In genomic region chr11:102185677-102186076, GRCm38 (mm10) we compare ENCODE assay signal across 1 mouse cellular context.
TF ChIP-seq lines count a peak whose summit lies in the region.

No protein-coding gene starts in this region.

TF ChIP-seq in CH12.LX, 34 proteins besides CTCF, POLR2A, EP300 and RAD21:
- TF ChIP-seq TBP (conservative IDR thresholded peaks at IDR 0.05; ENCODE audit: low read depth, low read length) (no peak), ZNF384 (IDR thresholded peaks at IDR 0.05; ENCODE audit: low read depth, low read length) (no peak), GABPA (IDR thresholded peaks at IDR 0.05; ENCODE audit: insufficient replicate concordance, low read depth, low read length) (no peak), MXI1 (IDR thresholded peaks at IDR 0.05; ENCODE audit: low read depth, low read length) (no peak), JUND (conservative IDR thresholded peaks at IDR 0.05; ENCODE audit: low read depth, low read length) (0 out of 2 replicates have a peak, but pooled peaks have one; percentile 13)
